In the genomic region with DNA sequence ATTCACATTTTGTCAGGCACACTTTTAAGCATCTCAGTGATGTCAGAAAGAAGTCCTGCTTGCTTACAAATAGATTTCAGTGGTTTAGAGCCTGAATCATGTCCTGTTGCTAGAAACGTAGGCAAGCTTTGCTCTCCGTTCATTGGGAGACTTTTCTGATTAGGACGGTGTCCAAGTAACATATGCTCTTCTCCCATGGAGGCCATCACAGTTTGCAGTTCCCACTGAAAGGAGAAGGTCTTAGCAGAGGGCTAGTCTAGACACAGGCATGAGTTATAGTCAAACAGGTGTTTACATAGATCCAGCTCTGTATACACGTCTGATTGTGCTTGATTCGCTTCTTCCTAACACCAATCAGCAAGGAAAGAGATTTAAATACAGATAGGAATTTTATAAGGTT, we compare ENCODE assay signal across 20 mouse cellular contexts.
DNase-seq lines count a peak whose midpoint lies in the region; ATAC-seq and TF ChIP-seq lines count a peak whose summit lies in the region.
"Had no signal": no experiment of that assay in that cellular context is flagged by ENCODE, and none has a peak within 500 bp of the region (broad histone marks: within the 10 kb centered on the region; RNA-seq: fewer than 3 reads in every experiment).

No protein-coding gene starts in this region.

- no peak for DNase-seq in heart, adult 2 months
- no peak for DNase-seq in heart, postnatal 10 days
- no peak for DNase-seq in kidney, adult 8-10 months
- DNase-seq in brain, adult 2 months (ENCODE audit: low read depth, low spot score) = peak; percentile 87
- peak; percentile 44 to 82 for DNase-seq in cerebellum, adult 2 months
- DNase-seq in gastrocnemius, postnatal 36 days = no peak
- DNase-seq: adrenal gland, adult 2 months; gastrocnemius, postnatal 10 days; layer of hippocampus, adult 9-11 months; lung, postnatal 10 days had no signal

- no peaks in the 10 kb centered on the region for H3K79me2 ChIP-seq in heart, adult 2 months (replicated peaks; ENCODE audit: control insufficient read depth, insufficient read depth, low read length)

- intact Hi-C loops in heart, adult 2 months (cut with DNase I) = loop anchor here (2.0 kb wide), 1 partner anchor 62 kb away; no protein-coding TSS in a partner anchor
- intact Hi-C loops in heart, postnatal 10 days (cut with DNase I) = no loop called here
- intact Hi-C loops in gastrocnemius, postnatal 36 days (cut with DNase I) = no loop called here

- no peaks in the 10 kb centered on the region for H3K27me3 ChIP-seq in heart, adult 2 months (ENCODE audit: control insufficient read depth, insufficient read depth, low read length)
- no peaks in the 10 kb centered on the region for H3K27me3 ChIP-seq in kidney, embryonic 14.5 days (ENCODE audit: control insufficient read depth, insufficient read depth, low read length)
- no peaks in the 10 kb centered on the region for H3K27me3 ChIP-seq in cerebellum, adult 2 months (ENCODE audit: control insufficient read depth, insufficient read depth, low read length)
- H3K27me3 ChIP-seq: forebrain, embryonic 15.5 days; heart, embryonic 15.5 days; hindbrain, embryonic 15.5 days; liver, embryonic 15.5 days; midbrain, embryonic 15.5 days; stomach, embryonic 15.5 days had no signal

- TF ChIP-seq POLR2A in heart, adult 2 months (IDR thresholded peaks at IDR 0.05; ENCODE audit: insufficient read depth, low read depth, low read length) = no peak
- no peak for TF ChIP-seq POLR2A in cerebellum, adult 2 months (IDR thresholded peaks at IDR 0.05; ENCODE audit: borderline replicate concordance, insufficient read depth, low read length)

- H3K9ac ChIP-seq in heart, adult 2 months (ENCODE audit: low read depth, low read length) = no peak overlapping the region
- no peak overlapping the region for H3K9ac ChIP-seq in kidney, embryonic 14.5 days (ENCODE audit: low read depth, low read length)
- H3K9ac ChIP-seq: forebrain, embryonic 15.5 days; heart, embryonic 15.5 days; hindbrain, embryonic 15.5 days; liver, embryonic 15.5 days; midbrain, embryonic 15.5 days; stomach, embryonic 15.5 days had no signal

- ATAC-seq in kidney, embryonic 14.5 days (ENCODE audit: low FRiP score, low TSS enrichment) = no peak
- no peak for ATAC-seq in erythroid progenitor cell, adult 5-6 weeks (replicated peaks; ENCODE audit: low FRiP score, poor library complexity, severe bottlenecking)
- ATAC-seq: forebrain, embryonic 15.5 days; midbrain, embryonic 15.5 days had no signal

- H3K9me3 ChIP-seq in kidney, embryonic 14.5 days (ENCODE audit: control insufficient read depth, low read length) = no peaks in the 10 kb centered on the region
- H3K9me3 ChIP-seq: embryonic facial prominence, embryonic 10.5 days; forebrain, embryonic 15.5 days; heart, embryonic 15.5 days; hindbrain, embryonic 15.5 days; liver, embryonic 15.5 days; megakaryocyte, embryonic 14.5 days; midbrain, embryonic 15.5 days; stomach, embryonic 15.5 days had no signal

- no peak for TF ChIP-seq EP300 in heart, adult 2 months (IDR thresholded peaks at IDR 0.05; ENCODE audit: insufficient read depth, low read depth, low read length)

- no peak overlapping the region for H3K4me3 ChIP-seq in heart, adult 2 months
- H3K4me3 ChIP-seq in kidney, embryonic 14.5 days (ENCODE audit: low read length) = no peak overlapping the region
- H3K4me3 ChIP-seq in cerebellum, adult 2 months (replicated peaks; ENCODE audit: insufficient read depth, low read depth, low read length) = no peak overlapping the region
- H3K4me3 ChIP-seq: embryonic facial prominence, embryonic 10.5 days; forebrain, embryonic 15.5 days; heart, embryonic 15.5 days; hindbrain, embryonic 15.5 days; liver, embryonic 15.5 days; midbrain, embryonic 15.5 days; stomach, embryonic 15.5 days had no signal

- peaks cover 28% of the 10 kb centered on the region for H3K4me1 ChIP-seq in heart, adult 2 months (ENCODE audit: control insufficient read depth, insufficient read depth, low read length)
- peaks cover 5% of the 10 kb centered on the region; the same call in 1 of the 2 replicates for H3K4me1 ChIP-seq in kidney, embryonic 14.5 days (ENCODE audit: control insufficient read depth, insufficient read depth, low read length)
- peaks cover 33% of the 10 kb centered on the region for H3K4me1 ChIP-seq in cerebellum, adult 2 months (ENCODE audit: control insufficient read depth, insufficient read depth, low read length)
- H3K4me1 ChIP-seq: liver, embryonic 15.5 days; midbrain, embryonic 15.5 days; stomach, embryonic 15.5 days had no signal

- no peak overlapping the region for H3K4me2 ChIP-seq in kidney, embryonic 14.5 days (replicated peaks; ENCODE audit: low read depth, low read length)
- H3K4me2 ChIP-seq: forebrain, embryonic 15.5 days; heart, embryonic 15.5 days; hindbrain, embryonic 15.5 days; liver, embryonic 15.5 days; midbrain, embryonic 15.5 days; stomach, embryonic 15.5 days had no signal

- WGBS in heart, adult 2 months = 57% methylated on average over 5 of the region's 5 CpGs
- WGBS in kidney, embryonic 14.5 days = 60% methylated on average over 5 of the region's 5 CpGs
- 15% methylated on average over 5 of the region's 5 CpGs for WGBS in cerebellum, adult 2 months

- TF ChIP-seq CTCF in heart, adult 2 months (IDR thresholded peaks at IDR 0.05) = no peak
- TF ChIP-seq CTCF in cerebellum, adult 2 months (IDR thresholded peaks at IDR 0.05; ENCODE audit: borderline replicate concordance, insufficient read depth, low read depth, low read length) = no peak

- H3K36me3 ChIP-seq in heart, adult 2 months (ENCODE audit: control insufficient read depth, insufficient read depth, low read length) = peaks cover 21% of the 10 kb centered on the region
- H3K36me3 ChIP-seq in kidney, embryonic 14.5 days (ENCODE audit: control insufficient read depth, insufficient read depth, low read length) = no peaks in the 10 kb centered on the region
- H3K36me3 ChIP-seq: embryonic facial prominence, embryonic 10.5 days; forebrain, embryonic 15.5 days; heart, embryonic 15.5 days; hindbrain, embryonic 15.5 days; liver, embryonic 15.5 days; midbrain, embryonic 15.5 days; stomach, embryonic 15.5 days had no signal

- H3K27ac ChIP-seq in heart, adult 2 months = peak overlapping the region; percentile 92
- H3K27ac ChIP-seq in kidney, embryonic 14.5 days (ENCODE audit: low read depth, low read length) = peak overlapping the region; percentile 48; the same call in 1 of the 2 replicates
- H3K27ac ChIP-seq in cerebellum, adult 2 months (ENCODE audit: insufficient read depth, low read length) = no peak overlapping the region
- H3K27ac ChIP-seq: embryonic facial prominence, embryonic 10.5 days; forebrain, embryonic 15.5 days; liver, embryonic 15.5 days; midbrain, embryonic 15.5 days; stomach, embryonic 15.5 days had no signal

Comparison
In these comparisons a context has a peak if more than half of its experiments do, and no peak if none do; other contexts are left out.
1. DNase-seq: peak in brain, adult 2 months (single experiment) and cerebellum, adult 2 months (2 of 2); none in heart, adult 2 months (0 of 2), heart, postnatal 10 days (0 of 2), kidney, adult 8-10 months (0 of 2) and gastrocnemius, postnatal 36 days (0 of 2).